Mouse (Mus musculus): ENCODE data around the gene Krtap5-1. TPM values are rescaled to one million over a fixed set of nuclear protein-coding genes. Genes with fewer than 3 reads are reported as not detected.
"Not testable (repeated sequence)": the region's sequence is repeated elsewhere in the genome, so short reads cannot be mapped to it uniquely, and the experiment has no call there.

The Krtap5-1 gene
- polyA plus RNA-seq, 1 experiment from 2014 or later = not detected

DNA sequence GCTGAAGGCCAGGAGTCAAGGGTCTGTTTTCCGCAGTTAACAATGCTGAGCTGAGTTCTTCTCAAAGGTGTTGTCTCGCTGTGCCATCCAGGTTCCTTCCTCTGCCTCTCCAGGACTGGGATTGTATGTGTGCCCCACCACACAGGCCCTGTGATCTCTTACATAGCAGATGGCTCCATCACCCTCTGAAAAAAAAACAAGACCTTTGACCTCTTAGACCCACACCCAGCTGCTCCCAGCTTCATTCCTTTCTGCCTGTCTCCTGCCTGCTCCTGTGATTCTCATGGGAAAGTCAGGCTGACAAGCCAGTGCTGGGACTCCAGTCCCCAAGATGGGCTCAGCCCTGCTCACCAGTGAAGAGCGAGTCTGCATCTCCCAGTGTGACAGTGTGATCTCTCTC lies 31.6 kb upstream of the Krtap5-1 start:
- H3K9me3 ChIP-seq (ENCODE audit: control insufficient read depth, low read length) = no peaks in the 10 kb centered on the region
- no peaks in the 10 kb centered on the region for H3K36me3 ChIP-seq (ENCODE audit: control insufficient read depth, insufficient read depth, low read length)
- H3K27me3 ChIP-seq (ENCODE audit: control insufficient read depth, insufficient read depth, low read length) = no peaks in the 10 kb centered on the region
- 59% methylated on average over 3 of the region's 3 CpGs for WGBS
- no peak for ATAC-seq (ENCODE audit: low FRiP score)
- H3K4me2 ChIP-seq = no peak overlapping the region
- no peak overlapping the region for H3K4me3 ChIP-seq (ENCODE audit: low read depth, low read length)
- no peaks in the 10 kb centered on the region for H3K4me1 ChIP-seq (ENCODE audit: control insufficient read depth, insufficient read depth, low read length)
- no peak overlapping the region for H3K27ac ChIP-seq (ENCODE audit: low read depth, low read length)
- H3K9ac ChIP-seq (ENCODE audit: low read length) = no peak overlapping the region
- peak; percentile 88 for DNase-seq (ENCODE audit: low spot score, missing footprints)

- Histone ChIP-seq H3K9ac (ENCODE audit: low read length) (no peak overlapping the region), H3K4me1 (ENCODE audit: control insufficient read depth, insufficient read depth, low read length) (no peaks in the 10 kb centered on the region), H3K4me2 (no peak overlapping the region), H3K27ac (ENCODE audit: low read depth, low read length) (no peak overlapping the region), H3K36me3 (ENCODE audit: control insufficient read depth, insufficient read depth, low read length) (no peaks in the 10 kb centered on the region), H3K4me3 (ENCODE audit: low read depth, low read length) (no peak overlapping the region), H3K9me3 (ENCODE audit: control insufficient read depth, low read length) (no peaks in the 10 kb centered on the region), H3K27me3 (ENCODE audit: control insufficient read depth, insufficient read depth, low read length) (no peaks in the 10 kb centered on the region)
- ATAC-seq (ENCODE audit: low FRiP score) = no peak
- 75% methylated on average over 9 of the region's 9 CpGs for WGBS
- DNase-seq (ENCODE audit: low spot score, missing footprints) = peak; percentile 14
Observed at GRCm38 (mm10) chr7:142326714-142327445, 30.0 kb upstream of the Krtap5-1 start.

DNA sequence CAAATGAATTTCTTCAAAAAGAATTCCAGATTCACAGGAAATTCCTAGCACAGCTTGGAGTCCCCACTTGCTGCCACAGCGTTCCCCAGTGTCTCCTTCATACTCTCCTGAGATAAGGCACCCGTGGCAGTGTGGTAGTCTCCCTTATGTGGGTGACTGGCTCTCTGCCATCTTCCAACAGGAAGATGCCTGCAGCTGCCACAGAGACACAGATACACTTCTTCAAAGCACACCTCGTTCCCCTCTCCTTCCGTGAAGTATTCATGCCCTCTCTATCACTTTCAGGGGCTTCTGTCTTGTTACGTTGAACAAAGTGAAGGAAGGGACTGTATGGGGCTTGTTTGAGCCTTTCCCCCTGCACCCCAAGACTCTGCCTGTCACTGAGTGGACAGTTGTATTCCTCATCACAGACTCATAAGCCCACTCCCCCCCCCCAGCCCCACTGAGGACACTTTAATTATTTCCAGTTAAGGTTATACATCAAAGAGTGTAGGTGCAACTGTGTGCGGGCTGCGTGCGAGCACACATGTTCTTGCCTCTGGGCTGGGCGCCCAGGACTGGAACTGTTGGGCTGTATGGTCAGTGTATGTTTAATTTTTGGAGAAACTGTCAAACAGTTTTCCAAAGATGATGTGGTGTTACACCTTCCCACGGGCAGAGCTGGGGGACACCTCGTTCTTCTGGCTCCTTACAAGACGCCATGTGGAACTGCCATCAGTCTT lies 26.6 kb upstream of the Krtap5-1 start:
- Histone ChIP-seq H3K9me3 (ENCODE audit: control insufficient read depth, low read length) (no peaks in the 10 kb centered on the region), H3K27ac (ENCODE audit: low read depth, low read length) (no peak overlapping the region), H3K27me3 (ENCODE audit: control insufficient read depth, insufficient read depth, low read length) (no peaks in the 10 kb centered on the region), H3K4me3 (ENCODE audit: low read depth, low read length) (no peak overlapping the region), H3K9ac (ENCODE audit: low read length) (no peak overlapping the region), H3K36me3 (ENCODE audit: control insufficient read depth, insufficient read depth, low read length) (no peaks in the 10 kb centered on the region), H3K4me1 (ENCODE audit: control insufficient read depth, insufficient read depth, low read length) (no peaks in the 10 kb centered on the region), H3K4me2 (no peak overlapping the region)
- peak; percentile 67 for DNase-seq (ENCODE audit: low spot score, missing footprints)
- 89% methylated on average over 12 of the region's 12 CpGs for WGBS
- ATAC-seq (ENCODE audit: low FRiP score) = no peak

DNA sequence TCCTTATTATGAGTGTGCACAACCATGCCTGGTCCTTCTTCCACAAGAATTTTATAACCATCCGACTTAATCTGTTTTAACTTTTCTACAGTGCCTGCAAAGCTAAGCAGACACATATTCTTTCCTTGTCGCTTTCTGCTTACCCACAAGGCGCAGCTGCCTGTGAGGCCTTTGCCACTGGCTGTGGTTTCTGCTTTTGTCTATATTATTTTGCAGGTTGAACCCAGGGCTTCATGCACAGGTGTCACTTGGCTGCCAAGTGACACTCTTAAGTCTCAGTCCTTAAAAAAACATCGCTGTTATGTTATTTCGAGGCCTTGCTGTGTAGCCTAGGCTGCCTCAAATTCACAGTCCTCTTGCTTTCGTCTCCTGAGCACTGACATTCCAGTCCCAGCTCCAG lies 25.7 kb upstream of the Krtap5-1 start:
- WGBS = 86% methylated on average over 6 of the region's 6 CpGs
- ATAC-seq (ENCODE audit: low FRiP score) = no peak
- H3K4me1 ChIP-seq (ENCODE audit: control insufficient read depth, insufficient read depth, low read length) = no peaks in the 10 kb centered on the region
- no peak overlapping the region for H3K4me3 ChIP-seq (ENCODE audit: low read depth, low read length)
- H3K4me2 ChIP-seq = no peak overlapping the region
- no peaks in the 10 kb centered on the region for H3K9me3 ChIP-seq (ENCODE audit: control insufficient read depth, low read length)
- no peak overlapping the region for H3K9ac ChIP-seq (ENCODE audit: low read length)
- H3K27me3 ChIP-seq (ENCODE audit: control insufficient read depth, insufficient read depth, low read length) = no peaks in the 10 kb centered on the region
- H3K36me3 ChIP-seq (ENCODE audit: control insufficient read depth, insufficient read depth, low read length) = no peaks in the 10 kb centered on the region
- no peak for DNase-seq (ENCODE audit: low spot score, missing footprints)
- no peak overlapping the region for H3K27ac ChIP-seq (ENCODE audit: low read depth, low read length)

GRCm38 (mm10) chr7:142321637-142322306 lies 24.9 kb upstream of the Krtap5-1 start:
- not testable (repeated sequence) for H3K4me3 ChIP-seq (ENCODE audit: low read depth, low read length); ATAC-seq (ENCODE audit: low FRiP score); H3K36me3 ChIP-seq (ENCODE audit: control insufficient read depth, insufficient read depth, low read length); H3K27ac ChIP-seq (ENCODE audit: low read depth, low read length); H3K9me3 ChIP-seq (ENCODE audit: control insufficient read depth, low read length); H3K4me1 ChIP-seq (ENCODE audit: control insufficient read depth, insufficient read depth, low read length); H3K4me2 ChIP-seq; H3K9ac ChIP-seq (ENCODE audit: low read length); DNase-seq (ENCODE audit: low spot score, missing footprints); H3K27me3 ChIP-seq (ENCODE audit: control insufficient read depth, insufficient read depth, low read length)
- WGBS = 54% methylated on average over 4 of the region's 10 CpGs

GRCm38 (mm10) chr7:142320906-142321305 lies 24.0 kb upstream of the Krtap5-1 start:
- Histone ChIP-seq H3K9me3 (ENCODE audit: control insufficient read depth, low read length) (no peaks in the 10 kb centered on the region), H3K36me3 (ENCODE audit: control insufficient read depth, insufficient read depth, low read length) (no peaks in the 10 kb centered on the region), H3K27me3 (ENCODE audit: control insufficient read depth, insufficient read depth, low read length) (no peaks in the 10 kb centered on the region), H3K9ac (ENCODE audit: low read length) (no peak overlapping the region), H3K4me1 (ENCODE audit: control insufficient read depth, insufficient read depth, low read length) (no peaks in the 10 kb centered on the region), H3K4me2 (no peak overlapping the region), H3K27ac (ENCODE audit: low read depth, low read length) (no peak overlapping the region), H3K4me3 (ENCODE audit: low read depth, low read length) (no peak overlapping the region)
- WGBS = 40% methylated on average over 2 of the region's 2 CpGs
- ATAC-seq (ENCODE audit: low FRiP score) (no peak), DNase-seq (ENCODE audit: low spot score, missing footprints) (peak; percentile 82)

DNA sequence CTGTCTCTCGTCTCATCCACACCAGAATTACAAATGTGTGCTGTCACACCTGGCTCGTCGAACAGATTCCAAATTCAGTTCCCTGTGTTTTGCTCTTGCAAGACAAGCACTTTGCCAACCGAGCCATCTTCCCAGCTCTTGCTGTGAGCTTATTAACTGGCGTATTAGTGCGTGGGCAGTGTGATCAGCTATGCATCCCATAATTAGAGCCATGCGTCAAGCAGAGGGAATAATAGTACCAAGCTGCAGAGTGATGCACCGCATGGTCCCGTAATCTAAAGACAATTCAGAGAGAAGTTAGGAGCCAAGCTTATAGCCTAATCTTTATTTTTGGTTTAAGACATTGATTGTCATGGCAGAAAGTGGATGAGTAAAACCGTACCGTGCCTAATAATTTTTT lies 22.2 kb upstream of the Krtap5-1 start:
- H3K36me3 ChIP-seq (ENCODE audit: control insufficient read depth, insufficient read depth, low read length) = no peaks in the 10 kb centered on the region
- no peak overlapping the region for H3K27ac ChIP-seq (ENCODE audit: low read depth, low read length)
- ATAC-seq (ENCODE audit: low FRiP score) = no peak
- 0 out of 2 replicates have a peak, but pooled peaks cover 6% of the 10 kb centered on the region for H3K4me1 ChIP-seq (ENCODE audit: control insufficient read depth, insufficient read depth, low read length)
- H3K27me3 ChIP-seq (ENCODE audit: control insufficient read depth, insufficient read depth, low read length) = no peaks in the 10 kb centered on the region
- H3K9me3 ChIP-seq (ENCODE audit: control insufficient read depth, low read length) = no peaks in the 10 kb centered on the region
- WGBS = 90% methylated on average over 11 of the region's 11 CpGs
- no peak overlapping the region for H3K4me3 ChIP-seq (ENCODE audit: low read depth, low read length)
- H3K4me2 ChIP-seq = no peak overlapping the region
- no peak overlapping the region for H3K9ac ChIP-seq (ENCODE audit: low read length)
- peak; percentile 59 for DNase-seq (ENCODE audit: low spot score, missing footprints)

DNA sequence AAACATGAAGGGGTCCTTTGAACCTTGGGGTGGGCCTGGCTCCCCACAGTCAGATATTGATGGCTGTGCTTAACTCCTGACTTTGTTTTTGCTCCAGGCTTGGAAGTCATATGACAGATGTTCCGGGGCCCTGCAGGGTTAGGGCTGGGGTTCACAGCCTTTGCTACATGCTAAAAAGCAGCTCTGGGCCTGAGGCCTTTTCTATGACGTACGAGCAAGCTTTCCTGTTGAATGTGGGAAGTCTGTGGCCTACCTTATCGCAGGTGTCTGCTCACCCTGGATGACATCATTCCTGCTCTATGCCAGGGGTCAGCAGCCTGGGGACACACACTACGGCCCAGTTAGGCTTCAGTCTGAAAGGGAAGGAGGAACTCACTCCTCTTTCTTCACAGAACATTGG lies 20.3 kb upstream of the Krtap5-1 start:
- WGBS = 80% methylated on average over 5 of the region's 5 CpGs
- Histone ChIP-seq H3K36me3 (ENCODE audit: control insufficient read depth, insufficient read depth, low read length) (no peaks in the 10 kb centered on the region), H3K9me3 (ENCODE audit: control insufficient read depth, low read length) (no peaks in the 10 kb centered on the region), H3K27ac (ENCODE audit: low read depth, low read length) (no peak overlapping the region), H3K27me3 (ENCODE audit: control insufficient read depth, insufficient read depth, low read length) (no peaks in the 10 kb centered on the region), H3K4me1 (ENCODE audit: control insufficient read depth, insufficient read depth, low read length) (0 out of 2 replicates have a peak, but pooled peaks cover 6% of the 10 kb centered on the region), H3K4me2 (no peak overlapping the region), H3K4me3 (ENCODE audit: low read depth, low read length) (no peak overlapping the region), H3K9ac (ENCODE audit: low read length) (no peak overlapping the region)
- ATAC-seq (ENCODE audit: low FRiP score) (no peak), DNase-seq (ENCODE audit: low spot score, missing footprints) (peak; percentile 67)

DNA sequence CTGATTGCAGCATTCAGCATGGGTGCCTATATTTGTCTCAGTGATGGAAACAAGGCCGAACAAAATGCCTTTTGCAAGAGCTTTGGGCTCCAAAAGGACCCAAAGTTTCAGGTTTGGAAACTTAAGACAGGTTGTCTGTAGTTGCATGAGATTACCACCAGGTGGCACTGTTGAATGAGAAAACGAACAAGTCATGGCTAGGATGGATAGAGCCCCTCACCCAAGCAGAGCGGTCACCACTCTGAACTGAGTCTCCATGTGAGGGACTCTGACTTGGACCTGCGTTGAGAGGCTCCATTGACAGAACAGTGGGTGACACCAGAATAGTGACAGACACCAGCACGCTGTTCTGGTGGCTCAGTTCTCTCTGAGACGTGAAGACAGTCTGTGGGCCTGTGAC lies 19.6 kb upstream of the Krtap5-1 start:
- 0 out of 2 replicates have a peak, but pooled peaks have one; percentile 54 for ATAC-seq (ENCODE audit: low FRiP score)
- no peak overlapping the region for H3K9ac ChIP-seq (ENCODE audit: low read length)
- peak; percentile 92 for DNase-seq (ENCODE audit: low spot score, missing footprints)
- no peaks in the 10 kb centered on the region for H3K9me3 ChIP-seq (ENCODE audit: control insufficient read depth, low read length)
- no peak overlapping the region for H3K4me3 ChIP-seq (ENCODE audit: low read depth, low read length)
- WGBS = 51% methylated on average over 6 of the region's 6 CpGs
- no peak overlapping the region for H3K27ac ChIP-seq (ENCODE audit: low read depth, low read length)
- H3K27me3 ChIP-seq (ENCODE audit: control insufficient read depth, insufficient read depth, low read length) = no peaks in the 10 kb centered on the region
- H3K36me3 ChIP-seq (ENCODE audit: control insufficient read depth, insufficient read depth, low read length) = no peaks in the 10 kb centered on the region
- no peak overlapping the region for H3K4me2 ChIP-seq
- H3K4me1 ChIP-seq (ENCODE audit: control insufficient read depth, insufficient read depth, low read length) = 0 out of 2 replicates have a peak, but pooled peaks cover 6% of the 10 kb centered on the region
